Mouse (Mus musculus): ENCODE results near the gene Nmnat2.

Nmnat2 gene

DNA sequence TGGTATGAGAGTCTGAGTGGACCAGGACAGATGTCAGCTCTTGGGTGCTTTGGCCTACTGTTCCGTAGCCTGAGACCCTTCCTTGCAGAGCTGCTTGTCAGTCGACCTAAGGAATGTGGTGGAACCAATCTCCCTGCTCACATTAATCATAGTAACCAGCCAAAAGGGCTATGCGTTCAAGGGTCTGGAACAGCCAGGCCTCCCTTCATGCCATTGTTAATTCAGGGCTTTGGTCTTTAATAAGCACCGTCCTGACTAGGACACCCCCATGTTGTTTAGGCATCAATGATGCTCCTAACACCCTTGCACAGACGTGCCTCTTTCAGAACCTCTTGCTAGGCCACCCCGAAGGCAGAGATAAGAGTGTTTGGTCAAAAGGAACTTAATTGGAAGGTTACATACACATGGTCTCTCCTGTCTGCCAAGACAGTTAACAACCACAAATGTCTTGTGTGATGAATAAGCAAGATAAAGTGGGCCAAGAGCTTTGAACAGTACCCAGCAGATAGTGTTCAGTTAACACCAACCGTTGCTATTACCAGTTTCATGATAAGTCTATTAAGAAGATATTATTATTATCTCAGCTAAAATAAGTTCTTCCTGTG, 66.3 kb downstream of the Nmnat2 start:
- DNase-seq: no peak

DNA sequence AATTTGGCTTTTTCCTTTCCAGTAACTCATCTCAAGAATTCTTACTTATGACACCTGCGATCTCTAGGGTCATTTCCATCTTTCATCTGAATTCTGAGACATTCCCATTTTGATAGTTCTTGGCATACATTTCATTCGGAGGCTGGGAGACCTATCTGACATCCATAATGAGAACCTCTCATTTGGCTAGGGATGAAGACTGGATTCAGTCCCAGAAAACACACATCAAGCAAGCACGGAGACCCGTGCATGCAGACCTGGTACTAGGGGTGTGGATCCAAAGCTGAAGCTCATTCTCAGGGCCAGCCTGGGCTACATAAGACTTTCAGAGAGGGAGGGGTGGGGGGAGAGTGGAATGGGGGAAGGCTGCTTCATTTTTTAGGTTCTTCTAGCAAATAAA, 68.2 kb downstream of the Nmnat2 start:
- no peak for DNase-seq

DNA sequence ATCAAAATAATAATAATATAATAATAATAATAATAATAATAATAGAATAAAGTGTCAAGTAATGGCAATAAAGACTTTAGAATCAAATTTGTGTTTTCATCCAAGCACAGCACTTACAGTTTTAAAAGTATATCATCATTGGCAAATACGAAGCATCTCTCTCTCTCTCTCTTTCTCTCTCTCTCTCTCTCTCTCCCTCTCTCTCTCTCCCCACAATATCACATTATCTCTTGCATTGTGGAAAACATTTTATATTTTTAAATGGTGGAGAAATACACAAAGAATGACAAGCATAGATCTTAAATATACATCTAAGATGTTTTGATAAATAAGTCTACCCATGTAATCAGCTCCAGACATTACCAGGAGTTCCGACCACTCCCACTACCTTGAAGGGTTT, 69.1 kb downstream of the Nmnat2 start:
- DNase-seq: no peak

DNA sequence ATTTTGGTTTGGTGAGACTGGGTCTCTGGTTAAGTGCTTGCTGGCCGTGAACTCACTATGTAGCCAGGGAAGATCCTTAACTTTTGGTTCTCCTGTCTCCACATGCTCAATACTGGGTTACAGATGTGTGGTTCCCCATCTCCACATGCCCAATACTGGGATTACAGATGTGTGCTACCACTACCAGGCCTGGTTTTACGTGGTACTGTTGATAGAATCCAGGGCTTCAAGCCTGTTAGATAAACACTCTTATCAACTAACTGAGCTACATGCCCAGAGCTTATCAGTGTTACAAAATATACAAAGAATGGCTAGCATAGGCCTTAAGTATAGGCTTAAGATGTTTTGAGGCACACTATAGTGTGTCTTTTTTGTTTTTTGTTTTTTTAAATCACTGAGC, 69.7 kb downstream of the Nmnat2 start:
- DNase-seq: no peak

DNA sequence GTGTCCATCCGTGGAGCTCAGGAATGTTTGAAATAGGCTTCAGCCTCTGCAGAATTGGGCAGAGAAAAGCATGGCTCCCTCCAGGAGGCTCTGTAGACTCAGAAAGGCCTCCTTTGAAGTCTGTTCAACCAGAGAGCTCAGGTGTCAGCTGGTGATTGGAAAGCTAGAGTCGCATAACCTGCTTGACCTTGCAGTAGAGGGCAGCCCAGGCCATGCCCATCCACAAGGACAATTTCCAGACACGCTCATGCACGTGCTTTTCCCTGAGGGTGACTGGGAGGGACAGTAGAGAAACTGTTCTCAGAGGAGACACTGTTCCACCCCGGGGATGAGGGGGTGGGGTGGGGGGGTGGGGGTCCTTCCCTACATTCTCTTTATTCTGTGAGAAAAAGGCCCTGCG, 76.6 kb downstream of the Nmnat2 start:
- no peak for DNase-seq

DNA sequence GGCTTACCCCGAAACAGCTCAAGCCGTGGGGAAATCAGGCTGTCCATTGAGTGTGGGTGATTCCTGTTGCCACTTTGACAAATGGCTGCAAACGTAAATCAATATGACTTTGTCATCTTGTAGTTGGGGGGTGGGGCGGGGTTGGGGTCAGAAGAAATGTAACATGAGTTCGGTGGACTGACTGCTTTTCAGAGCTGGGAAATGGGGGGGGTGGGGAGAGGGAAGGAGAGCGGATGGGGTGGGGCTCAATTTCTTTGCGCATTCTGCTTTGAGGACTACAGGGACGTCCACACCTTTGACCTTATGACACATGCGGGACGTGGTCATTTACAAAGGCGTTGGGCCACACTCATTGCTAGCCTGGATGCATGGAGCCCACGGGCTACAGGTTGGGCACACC, 77.2 kb downstream of the Nmnat2 start:
- no peak for DNase-seq

DNA sequence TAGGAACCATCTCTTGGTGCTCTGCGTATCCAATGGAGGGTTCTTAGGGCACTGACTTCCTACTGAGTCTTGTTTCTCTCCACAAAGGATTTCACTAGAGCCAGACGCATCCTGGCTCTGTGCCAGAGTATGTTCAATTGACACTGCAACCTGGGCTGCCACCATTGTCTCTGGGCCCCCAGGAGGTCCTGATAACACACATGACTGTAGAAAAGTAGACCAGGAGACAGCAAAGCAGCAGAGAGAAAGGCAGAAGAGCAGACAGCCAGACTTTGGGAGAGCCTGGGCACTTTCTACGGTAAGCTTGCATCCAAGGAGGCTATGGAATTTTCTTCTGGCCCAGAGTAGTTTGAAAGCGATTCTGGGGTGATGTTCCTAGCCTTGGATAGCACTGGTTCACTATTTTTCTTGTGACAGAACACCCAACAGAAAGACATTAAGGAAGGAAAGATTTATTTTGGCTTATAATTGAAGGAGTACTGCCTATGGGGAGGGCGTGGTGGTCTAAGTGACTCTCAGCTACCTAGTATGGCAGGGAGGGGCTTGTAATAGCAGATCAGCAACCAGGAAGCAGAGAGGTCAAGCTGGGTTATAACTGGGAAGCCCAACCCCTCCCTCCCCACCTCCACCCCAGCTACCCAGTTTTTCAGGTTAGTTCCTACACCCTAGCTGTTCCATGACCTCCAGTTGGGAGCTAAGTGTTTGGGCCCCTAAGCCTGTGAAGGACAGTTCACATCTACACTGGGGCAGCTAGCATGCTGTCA, 78.5 kb downstream of the Nmnat2 start:
- no peak for DNase-seq

DNA sequence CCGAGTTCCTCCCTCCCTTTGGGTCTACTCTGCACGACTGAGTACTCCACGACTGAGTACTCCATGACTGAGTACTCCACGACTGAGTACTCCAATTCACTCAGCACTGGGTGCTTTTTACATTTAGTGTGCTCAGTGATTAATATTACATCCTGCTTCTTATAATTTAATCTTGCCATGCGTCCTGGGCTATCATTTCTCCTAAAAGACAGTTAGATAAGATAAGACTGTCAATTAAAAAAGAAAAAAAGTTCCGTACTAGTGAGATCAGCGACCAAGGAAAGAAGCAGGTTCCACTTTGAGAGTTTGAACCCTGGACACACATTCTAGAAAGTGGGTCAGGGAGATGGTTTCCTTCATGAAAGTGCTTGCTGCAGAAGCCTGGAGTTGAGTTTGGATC, 79.3 kb downstream of the Nmnat2 start:
- DNase-seq: no peak

DNA sequence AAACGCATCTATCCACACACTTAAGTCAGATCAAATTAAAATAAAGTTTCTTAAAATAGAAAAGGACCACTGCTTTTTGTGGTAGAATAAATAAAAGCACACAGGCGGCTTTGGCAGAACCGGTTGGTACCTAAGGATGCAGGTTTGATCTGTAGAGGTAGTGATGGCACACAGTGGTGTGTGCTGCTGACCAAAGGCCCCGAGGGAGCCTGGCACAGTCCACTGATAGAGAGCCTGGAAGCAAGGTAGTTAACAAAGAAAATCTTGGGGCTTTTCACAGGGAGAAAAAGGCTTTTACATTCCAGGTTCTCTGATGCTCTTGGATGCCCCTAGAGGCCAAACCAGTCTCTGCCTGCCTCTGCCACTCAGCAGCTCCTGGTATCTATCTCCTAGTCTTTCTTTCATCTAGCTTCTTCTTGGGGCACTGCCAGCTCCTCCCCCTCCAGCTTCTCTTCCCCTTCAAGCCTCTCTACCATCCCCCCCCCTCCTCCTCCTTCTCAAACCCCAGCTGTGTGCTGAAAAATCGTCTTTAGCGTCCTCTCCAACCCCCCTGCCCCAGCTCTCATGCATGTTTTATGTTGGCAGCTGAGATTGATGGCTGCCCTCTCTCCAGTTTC, 80.6 kb downstream of the Nmnat2 start:
- DNase-seq: peak; percentile 83

DNA sequence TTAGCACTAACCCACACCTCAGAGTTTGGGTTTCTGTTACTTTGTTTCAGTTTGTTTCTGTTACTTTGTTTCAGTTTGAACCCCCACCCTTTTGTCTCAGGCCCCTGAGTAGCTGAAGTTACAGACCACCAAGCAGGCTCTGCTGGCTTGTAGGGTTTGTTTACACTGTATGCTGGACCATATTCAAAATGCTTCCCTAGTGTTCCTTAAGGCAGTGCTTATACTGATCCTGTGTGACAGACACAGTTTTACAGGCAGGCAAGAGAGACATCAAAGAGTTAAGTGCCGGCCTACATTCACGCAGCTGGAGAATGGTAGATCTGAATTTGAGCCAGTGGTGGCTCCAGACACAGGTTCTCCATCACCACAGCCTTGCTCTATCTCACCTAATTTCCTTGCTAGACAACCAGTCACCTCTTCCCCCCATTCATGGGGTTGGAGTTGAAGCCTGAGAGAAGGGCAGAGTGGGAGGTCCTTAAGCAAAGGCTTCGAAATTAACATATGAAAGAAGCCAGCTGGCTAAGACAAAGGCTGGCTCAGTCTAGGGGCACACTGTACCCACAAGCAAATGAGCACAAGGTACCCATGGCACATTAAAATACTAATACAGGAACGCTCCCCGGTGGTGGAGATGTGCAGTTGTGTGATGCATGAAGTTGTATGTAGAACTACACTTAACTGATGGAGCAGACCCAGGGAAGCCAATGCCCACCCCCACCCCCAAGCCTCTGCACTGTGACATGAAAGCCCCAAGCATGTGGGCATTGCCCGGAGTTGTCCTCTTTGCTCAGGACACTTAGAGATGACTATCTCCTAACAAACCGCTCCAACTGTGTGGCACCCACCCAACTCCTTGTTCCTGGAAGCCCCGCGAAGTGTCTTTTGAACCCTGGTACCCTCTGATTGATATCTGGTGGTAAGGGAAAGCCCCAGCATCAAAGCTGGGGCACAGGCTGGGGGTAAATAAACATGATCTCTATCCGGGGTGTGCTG, 82.9 kb downstream of the Nmnat2 start:
- DNase-seq: peak; percentile 82

DNA sequence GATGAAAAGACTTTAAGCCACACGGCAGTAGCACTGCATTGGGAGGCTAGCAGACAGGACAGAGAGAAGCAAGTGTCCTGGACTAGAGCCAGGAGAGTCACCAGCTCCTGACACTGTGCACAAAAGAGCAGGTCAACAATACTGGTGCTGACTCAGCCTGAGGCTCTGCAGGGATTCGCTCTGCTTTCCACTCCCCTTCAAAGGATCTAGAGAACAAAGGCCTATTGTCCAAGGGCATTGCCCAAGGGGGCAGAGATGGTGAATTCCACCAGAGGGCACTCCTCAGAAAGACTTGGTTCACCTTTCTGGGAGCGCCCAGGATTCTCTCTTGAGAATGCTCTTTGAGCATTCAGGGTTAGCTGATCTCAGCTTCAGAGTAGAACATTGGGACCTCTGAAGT, 85.3 kb downstream of the Nmnat2 start:
- peak; percentile 92 for DNase-seq

DNA sequence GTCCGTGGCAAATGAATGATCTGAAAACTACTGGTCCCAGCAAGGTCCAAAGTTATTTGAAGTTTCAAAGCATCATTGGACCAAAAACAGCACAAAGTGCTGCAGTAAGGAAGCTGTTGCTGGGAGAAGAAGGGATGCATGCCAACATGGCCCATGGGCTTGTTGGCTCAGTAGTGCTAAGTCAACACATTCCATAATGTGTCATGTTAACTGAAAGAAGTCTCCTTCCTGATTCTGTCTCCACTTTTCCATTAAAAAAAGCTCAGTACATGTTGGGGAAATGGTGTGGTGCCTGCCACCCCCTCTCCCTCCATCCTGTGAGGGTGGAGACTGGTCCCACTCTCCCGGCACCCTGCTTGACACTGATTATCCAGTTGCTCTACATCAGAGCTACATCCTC, 86.3 kb downstream of the Nmnat2 start:
- DNase-seq: no peak

DNA sequence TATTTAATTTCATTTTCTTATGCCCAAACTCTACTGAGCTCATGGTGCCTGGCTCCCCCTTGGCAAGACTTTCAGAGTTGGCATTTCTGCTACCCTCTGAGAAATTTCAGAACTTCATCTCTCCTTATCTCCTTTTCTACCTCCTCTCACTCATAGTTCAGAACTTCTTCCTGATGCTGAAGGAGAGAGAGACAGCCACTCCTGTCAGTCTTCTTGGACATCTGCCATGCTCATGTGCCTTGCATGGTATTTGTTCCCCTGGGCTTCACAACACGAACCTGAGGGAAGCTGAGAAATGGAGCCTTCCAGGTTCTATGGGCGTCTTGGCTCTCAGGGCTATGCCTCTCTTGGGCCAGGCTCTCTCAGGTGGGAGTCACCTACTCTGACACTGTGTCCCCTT, 87.5 kb downstream of the Nmnat2 start:
- DNase-seq: no peak

DNA sequence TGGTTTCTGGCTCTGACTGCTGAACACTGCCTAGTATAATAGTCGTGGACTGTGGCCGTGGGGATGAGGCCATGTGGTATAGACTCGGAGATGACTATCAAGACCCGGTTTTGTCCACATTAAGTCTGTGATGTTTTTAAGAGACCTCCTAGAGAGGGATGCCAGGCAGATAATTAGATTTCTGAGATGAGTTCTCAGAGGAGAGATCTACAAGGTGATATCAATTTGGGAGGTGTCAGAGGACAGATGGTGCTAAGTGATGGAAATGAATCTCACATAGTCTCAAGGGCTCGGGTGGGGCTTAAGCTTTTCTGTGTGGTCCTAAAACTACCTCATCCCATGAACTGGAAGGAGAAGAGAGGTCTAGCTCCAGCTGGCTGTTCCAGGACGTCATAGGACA, 88.5 kb downstream of the Nmnat2 start:
- no peak for DNase-seq

DNA sequence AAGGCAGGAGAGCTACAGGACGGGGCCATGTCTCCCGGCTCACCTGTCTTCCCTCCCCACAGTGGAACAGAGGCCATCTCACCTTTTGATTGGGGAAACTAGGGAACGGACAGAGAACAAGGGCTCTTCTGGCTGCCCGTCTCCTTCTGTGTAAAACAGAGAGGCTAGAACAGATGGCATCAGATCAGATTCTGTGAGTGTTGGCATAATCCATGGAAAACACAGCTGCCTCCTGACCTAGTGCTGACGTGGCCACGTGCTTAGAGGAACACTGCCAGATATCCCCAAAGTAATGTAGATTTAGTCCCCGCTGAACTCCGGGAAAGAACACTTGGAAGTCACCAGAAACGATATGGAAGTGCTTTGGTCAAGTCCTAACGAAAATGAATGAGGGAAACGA, 90.6 kb downstream of the Nmnat2 start:
- peak; percentile 56 for DNase-seq

DNA sequence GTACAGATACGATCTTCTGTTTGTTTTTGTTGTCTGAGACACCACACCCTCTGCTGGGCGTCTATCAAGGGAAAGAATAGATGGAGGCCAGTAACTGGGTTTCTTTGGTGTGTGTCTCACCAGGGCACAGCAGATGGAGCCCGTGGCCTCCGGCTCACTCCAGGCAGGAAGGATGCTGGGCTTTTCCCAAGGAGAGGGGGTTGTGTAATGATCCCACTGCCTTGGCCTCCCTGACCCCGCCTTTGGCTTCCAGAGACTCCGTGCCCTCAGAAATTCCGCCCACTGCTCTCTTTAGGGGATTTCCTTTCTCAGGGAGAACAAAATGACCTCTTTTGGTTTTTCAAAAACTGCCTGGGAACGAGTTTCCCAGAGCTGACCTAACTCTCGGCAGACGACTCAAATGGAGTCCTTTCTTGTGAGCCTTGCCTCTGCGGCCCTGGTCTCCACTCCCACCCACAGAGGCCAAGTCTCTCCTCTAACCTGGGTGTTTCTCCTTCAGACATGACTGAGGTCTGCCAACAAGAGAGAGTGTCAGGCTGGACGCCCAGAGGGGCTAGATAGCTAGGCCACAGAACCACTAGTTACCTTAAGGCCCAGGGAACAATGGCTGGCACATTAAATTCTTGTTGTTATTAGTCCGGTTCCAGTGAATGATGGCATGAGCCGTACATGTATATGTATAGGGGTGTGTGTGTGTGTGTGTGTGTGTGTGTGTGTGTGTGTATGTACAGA, 93.5 kb downstream of the Nmnat2 start:
- DNase-seq: peak; percentile 53

DNA sequence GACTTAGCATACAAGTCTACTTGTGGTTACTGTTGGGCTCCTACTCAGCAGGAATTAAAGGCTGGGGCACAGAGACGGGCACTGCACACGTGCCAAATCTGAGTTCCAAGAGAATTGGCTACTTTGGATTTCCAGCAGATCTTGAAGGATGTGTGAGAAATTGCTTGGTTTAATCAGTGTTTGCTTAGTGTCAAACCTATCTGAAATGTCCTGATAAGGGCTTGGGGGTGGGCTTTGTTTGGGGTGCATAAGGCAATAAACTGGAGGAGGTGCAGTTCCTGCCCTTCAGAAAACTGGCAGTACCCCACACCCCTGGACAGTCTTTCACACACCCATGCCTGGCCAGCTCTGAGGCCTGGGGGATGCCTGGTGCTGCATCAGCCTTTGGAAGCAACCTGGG, 94.7 kb downstream of the Nmnat2 start:
- DNase-seq: no peak

DNA sequence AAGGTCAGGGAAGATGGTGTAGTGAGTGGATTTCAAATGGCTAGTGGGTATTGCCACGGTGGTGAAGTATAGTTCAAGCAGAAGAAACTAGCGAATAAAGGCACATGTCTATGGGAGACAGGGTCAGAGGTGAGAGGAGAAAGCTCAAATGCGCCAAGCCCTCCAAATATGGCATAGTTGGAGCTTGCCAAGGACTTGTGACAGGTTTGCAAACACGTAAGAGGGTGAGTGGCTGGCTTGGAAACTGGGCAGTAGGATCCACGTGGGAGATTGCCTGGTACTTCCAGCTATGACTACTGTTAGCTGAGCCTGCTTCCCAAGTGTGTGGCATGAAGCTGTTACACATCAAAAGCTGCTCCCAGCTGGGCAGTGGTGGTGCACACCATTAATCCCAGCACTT, 96.7 kb downstream of the Nmnat2 start:
- DNase-seq: no peak

DNA sequence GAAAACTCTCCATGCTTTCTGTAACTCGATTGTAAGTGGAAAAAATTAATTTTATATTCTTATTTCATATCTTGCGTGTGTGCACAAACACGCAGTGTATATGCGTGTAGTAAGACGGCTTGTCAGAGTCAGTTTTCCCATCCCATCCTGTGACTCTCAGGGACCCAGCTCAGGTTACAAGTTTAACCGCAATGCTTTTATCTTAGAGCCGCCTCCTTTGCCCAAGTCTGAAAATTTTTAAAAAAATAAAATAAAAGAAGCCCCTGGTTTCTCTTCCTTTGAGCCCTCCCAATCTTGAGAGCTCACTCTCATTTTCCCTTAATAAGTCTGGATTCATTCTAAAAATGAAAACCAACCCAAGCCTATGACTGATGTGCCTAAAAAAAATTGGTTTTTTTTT, 98.8 kb downstream of the Nmnat2 start:
- no peak for DNase-seq

DNA sequence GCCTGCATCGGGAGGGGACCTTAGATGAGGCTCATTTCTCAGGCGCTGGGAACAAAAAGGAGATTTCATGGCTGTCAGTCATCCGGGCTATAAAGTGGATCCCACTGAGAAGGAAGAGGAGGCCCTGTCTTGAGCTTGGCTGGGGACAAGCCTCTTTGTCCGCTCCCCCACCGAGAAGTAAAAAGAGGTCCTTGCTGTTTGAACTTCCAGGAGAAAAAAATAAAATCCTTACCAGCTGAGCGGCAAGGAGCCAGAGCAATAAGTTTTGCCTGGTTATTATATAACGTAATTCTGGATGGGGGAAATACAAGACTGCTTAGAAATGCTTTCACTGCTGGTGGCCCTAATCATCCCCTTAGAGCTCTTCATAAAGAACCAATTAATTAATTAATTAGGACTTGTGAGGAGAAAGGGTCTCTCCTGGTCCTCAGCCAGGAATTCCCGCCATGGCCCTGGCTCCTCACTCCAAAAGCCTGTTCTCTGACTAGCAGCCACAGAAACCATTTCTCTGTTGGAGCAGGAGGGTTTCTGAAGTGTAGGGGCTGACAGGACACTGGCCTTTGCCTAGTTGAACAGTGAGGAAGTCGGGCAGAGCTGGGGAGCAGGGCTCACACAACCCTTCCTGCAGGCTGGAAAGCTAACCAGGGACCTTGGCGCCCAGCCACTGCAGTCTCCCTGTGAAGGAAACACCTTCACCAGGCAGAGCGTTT, 99.5 kb downstream of the Nmnat2 start:
- DNase-seq: peak; percentile 74

DNA sequence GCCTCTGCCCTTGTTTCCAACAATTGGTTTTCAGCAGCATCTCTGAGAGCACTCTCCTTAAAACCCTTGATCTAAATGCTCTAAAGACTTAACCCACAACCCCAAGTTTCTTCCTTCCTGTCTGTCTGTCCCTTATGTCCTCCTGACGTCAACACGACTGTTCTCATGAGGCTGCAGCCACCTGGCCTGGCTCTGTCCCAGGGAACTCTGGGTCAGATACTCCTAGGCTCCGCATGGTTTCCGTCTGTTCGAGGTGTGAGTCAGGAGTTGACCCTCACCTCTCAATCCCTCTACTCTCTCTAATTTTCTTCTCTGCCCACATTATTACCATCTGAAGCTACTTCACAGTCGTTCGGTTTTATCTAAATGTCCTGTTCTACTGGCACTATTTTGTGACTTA, 103.5 kb downstream of the Nmnat2 start:
- DNase-seq: no peak

DNA sequence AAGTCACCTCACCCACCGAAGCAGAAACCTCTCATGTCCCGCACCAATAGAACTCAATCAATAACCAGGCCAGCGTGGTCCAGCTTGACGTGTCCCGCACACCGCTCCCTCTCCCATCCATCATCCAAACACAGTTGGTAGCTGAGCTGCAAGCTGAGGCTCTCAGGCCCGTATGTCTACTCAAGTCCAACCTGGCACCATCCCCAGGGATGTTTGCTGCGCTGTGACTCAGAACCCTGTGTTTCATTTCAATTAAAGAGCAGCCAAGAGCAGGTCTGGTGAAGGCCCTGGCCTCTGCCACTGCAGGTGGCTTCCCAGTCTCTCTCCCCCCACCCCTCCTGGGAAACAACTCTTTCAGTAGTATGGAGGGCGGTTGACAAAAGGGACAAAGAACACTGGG, 104.8 kb downstream of the Nmnat2 start:
- DNase-seq: no peak

All from retina, postnatal 1 day (tissue).